Mouse (Mus musculus) liver, embryonic 14.5 days (tissue): Measurements from ENCODE around the gene Sdccag8.

Experiments used
- CTCF ChIP-seq: IDR thresholded peaks from 2 replicates; pipeline ENCODE4 v1.5.1; 2016; ENCODE audit warnings: antibody characterized with exemption, low read depth, control low read depth
- EP300 ChIP-seq: IDR thresholded peaks from 2 replicates; pipeline ENCODE4 v1.6.1; 2016; ENCODE audit warnings: antibody characterized with exemption, low read depth

- TF ChIP-seq EP300, result no peak
- no peak for TF ChIP-seq CTCF
Measured at GRCm38 (mm10) chr1:176789326-176789725, 25.1 kb upstream of the Sdccag8 start.
